Mouse (Mus musculus): Measurements from ENCODE around the gene Slc2a13. TPM values are rescaled to one million over a fixed set of nuclear protein-coding genes. Genes with fewer than 3 reads are reported as not detected.

Gene Slc2a13
- polyA plus RNA-seq, 1 experiment, result 0.17 TPM

GRCm38 (mm10) chr15:91524451-91524850 lies 48.6 kb downstream of the Slc2a13 start:
- no peaks in the 10 kb centered on the region for H3K4me1 ChIP-seq (ENCODE audit: control insufficient read depth, insufficient read depth, low read length)
- no peak overlapping the region for H3K4me3 ChIP-seq (ENCODE audit: insufficient read depth, low read length)
- TF ChIP-seq POLR2A (IDR thresholded peaks at IDR 0.05; ENCODE audit: borderline replicate concordance, low read depth, low read length) (no peak), CTCF (IDR thresholded peaks at IDR 0.05; ENCODE audit: low read depth, low read length) (no peak)
- no peak overlapping the region for H3K27ac ChIP-seq (ENCODE audit: insufficient read depth, low read depth, low read length)

GRCm38 (mm10) chr15:91503291-91503690 lies 69.8 kb downstream of the Slc2a13 start:
- H3K27ac ChIP-seq (ENCODE audit: insufficient read depth, low read depth, low read length), result no peak overlapping the region
- TF ChIP-seq CTCF (IDR thresholded peaks at IDR 0.05; ENCODE audit: low read depth, low read length), result no peak
- no peak for TF ChIP-seq POLR2A (IDR thresholded peaks at IDR 0.05; ENCODE audit: borderline replicate concordance, low read depth, low read length)
- H3K4me3 ChIP-seq (ENCODE audit: insufficient read depth, low read length), result no peak overlapping the region
- no peaks in the 10 kb centered on the region for H3K4me1 ChIP-seq (ENCODE audit: control insufficient read depth, insufficient read depth, low read length)

- H3K27ac ChIP-seq (ENCODE audit: insufficient read depth, low read depth, low read length), result no peak overlapping the region
- no peak overlapping the region for H3K4me3 ChIP-seq (ENCODE audit: insufficient read depth, low read length)
- TF ChIP-seq POLR2A (IDR thresholded peaks at IDR 0.05; ENCODE audit: borderline replicate concordance, low read depth, low read length) (no peak), CTCF (IDR thresholded peaks at IDR 0.05; ENCODE audit: low read depth, low read length) (no peak)
- H3K4me1 ChIP-seq (ENCODE audit: control insufficient read depth, insufficient read depth, low read length), result no peaks in the 10 kb centered on the region
Measured at GRCm38 (mm10) chr15:91502661-91503060, 70.4 kb downstream of the Slc2a13 start.

GRCm38 (mm10) chr15:91502235-91502634 lies 70.8 kb downstream of the Slc2a13 start:
- TF ChIP-seq CTCF (IDR thresholded peaks at IDR 0.05; ENCODE audit: low read depth, low read length) (no peak), POLR2A (IDR thresholded peaks at IDR 0.05; ENCODE audit: borderline replicate concordance, low read depth, low read length) (no peak)
- Histone ChIP-seq H3K4me3 (ENCODE audit: insufficient read depth, low read length) (no peak overlapping the region), H3K4me1 (ENCODE audit: control insufficient read depth, insufficient read depth, low read length) (no peaks in the 10 kb centered on the region), H3K27ac (ENCODE audit: insufficient read depth, low read depth, low read length) (no peak overlapping the region)

GRCm38 (mm10) chr15:91495014-91495413 lies 78.0 kb downstream of the Slc2a13 start:
- no peak overlapping the region for H3K27ac ChIP-seq (ENCODE audit: insufficient read depth, low read depth, low read length)
- H3K4me1 ChIP-seq (ENCODE audit: control insufficient read depth, insufficient read depth, low read length), result no peaks in the 10 kb centered on the region
- no peak for TF ChIP-seq POLR2A (IDR thresholded peaks at IDR 0.05; ENCODE audit: borderline replicate concordance, low read depth, low read length)
- TF ChIP-seq CTCF (IDR thresholded peaks at IDR 0.05; ENCODE audit: low read depth, low read length), result no peak
- no peak overlapping the region for H3K4me3 ChIP-seq (ENCODE audit: insufficient read depth, low read length)

GRCm38 (mm10) chr15:91479924-91480615 lies 93.0 kb downstream of the Slc2a13 start:
- no peaks in the 10 kb centered on the region for H3K4me1 ChIP-seq (ENCODE audit: control insufficient read depth, insufficient read depth, low read length)
- TF ChIP-seq POLR2A (IDR thresholded peaks at IDR 0.05; ENCODE audit: borderline replicate concordance, low read depth, low read length) (no peak), CTCF (IDR thresholded peaks at IDR 0.05; ENCODE audit: low read depth, low read length) (no peak)
- no peak overlapping the region for H3K4me3 ChIP-seq (ENCODE audit: insufficient read depth, low read length)
- no peak overlapping the region for H3K27ac ChIP-seq (ENCODE audit: insufficient read depth, low read depth, low read length)

GRCm38 (mm10) chr15:91477766-91478165 lies 95.3 kb downstream of the Slc2a13 start:
- TF ChIP-seq CTCF (IDR thresholded peaks at IDR 0.05; ENCODE audit: low read depth, low read length) (0 out of 2 replicates have a peak, but pooled peaks have one; percentile 11), POLR2A (IDR thresholded peaks at IDR 0.05; ENCODE audit: borderline replicate concordance, low read depth, low read length) (no peak)

GRCm38 (mm10) chr15:91473690-91474409 lies 99.2 kb downstream of the Slc2a13 start:
- TF ChIP-seq POLR2A (IDR thresholded peaks at IDR 0.05; ENCODE audit: borderline replicate concordance, low read depth, low read length) (no peak), CTCF (IDR thresholded peaks at IDR 0.05; ENCODE audit: low read depth, low read length) (no peak)

More at GRCm38 (mm10) chr15:91477766-91478165, 95.3 kb downstream of the Slc2a13 start:
- Histone ChIP-seq H3K4me1 (ENCODE audit: control insufficient read depth, insufficient read depth, low read length) (no peaks in the 10 kb centered on the region), H3K4me3 (ENCODE audit: insufficient read depth, low read length) (no peak overlapping the region), H3K27ac (ENCODE audit: insufficient read depth, low read depth, low read length) (no peak overlapping the region)

GRCm38 (mm10) chr15:91465331-91465730 lies 107.7 kb downstream of the Slc2a13 start:
- H3K27ac ChIP-seq (ENCODE audit: insufficient read depth, low read depth, low read length), result no peak overlapping the region
- no peak for TF ChIP-seq CTCF (IDR thresholded peaks at IDR 0.05; ENCODE audit: low read depth, low read length)
- TF ChIP-seq POLR2A (IDR thresholded peaks at IDR 0.05; ENCODE audit: borderline replicate concordance, low read depth, low read length), result no peak
- no peak overlapping the region for H3K4me3 ChIP-seq (ENCODE audit: insufficient read depth, low read length)
- H3K4me1 ChIP-seq (ENCODE audit: control insufficient read depth, insufficient read depth, low read length), result no peaks in the 10 kb centered on the region

More at GRCm38 (mm10) chr15:91473690-91474409, 99.2 kb downstream of the Slc2a13 start:
- no peaks in the 10 kb centered on the region for H3K4me1 ChIP-seq (ENCODE audit: control insufficient read depth, insufficient read depth, low read length)
- no peak overlapping the region for H3K27ac ChIP-seq (ENCODE audit: insufficient read depth, low read depth, low read length)
- H3K4me3 ChIP-seq (ENCODE audit: insufficient read depth, low read length), result no peak overlapping the region

GRCm38 (mm10) chr15:91463857-91464435 lies 109.1 kb downstream of the Slc2a13 start:
- Histone ChIP-seq H3K4me3 (ENCODE audit: insufficient read depth, low read length) (no peak overlapping the region), H3K27ac (ENCODE audit: insufficient read depth, low read depth, low read length) (no peak overlapping the region), H3K4me1 (ENCODE audit: control insufficient read depth, insufficient read depth, low read length) (no peaks in the 10 kb centered on the region)
- no peak for TF ChIP-seq POLR2A (IDR thresholded peaks at IDR 0.05; ENCODE audit: borderline replicate concordance, low read depth, low read length)
- no peak for TF ChIP-seq CTCF (IDR thresholded peaks at IDR 0.05; ENCODE audit: low read depth, low read length)
